Mouse (Mus musculus) heart, postnatal 0 days (tissue): ENCODE measurements around the gene Pde8a. TPM values are rescaled to one million over a fixed set of nuclear protein-coding genes. Genes with fewer than 3 reads are reported as not detected.

ENCODE experiments used
- ATAC-seq: fragments of 200-750 bp; cut with Nextera tagmentation; 2 replicates; pipeline ENCODE4 v1.8.0; 2017; ENCODE audit warnings: low read depth, moderate number of reproducible peaks, moderate library complexity; ENCODE audit not compliant: insufficient read depth
- DNase-seq: peaks from one replicate; pipeline ENCODE4 v3.0.0-alpha.2; 2016; ENCODE audit warnings: low spot score
- H3K27ac ChIP-seq: fragments of 300-500 bp; sonication (generic); 2 replicates; pipeline ENCODE4 v1.5.1; 2014; ENCODE audit warnings: low read depth, mild to moderate bottlenecking
- H3K27me3 ChIP-seq: fragments of 300-500 bp; sonication (generic); 2 replicates; pipeline ENCODE4 v1.6.1; 2014; ENCODE audit warnings: low read length, mixed read lengths; ENCODE audit not compliant: control insufficient read depth, insufficient read depth
- H3K36me3 ChIP-seq: fragments of 300-500 bp; sonication (generic); replicated peaks from 2 replicates; pipeline ENCODE4 v1.6.1; 2014; ENCODE audit warnings: low read length, mixed read lengths; ENCODE audit not compliant: control insufficient read depth, insufficient read depth
- H3K4me1 ChIP-seq: fragments of 300-500 bp; sonication (generic); 2 replicates; pipeline ENCODE4 v1.6.1; 2014; ENCODE audit warnings: antibody characterized with exemption; ENCODE audit not compliant: control insufficient read depth, insufficient read depth
- H3K4me2 ChIP-seq: fragments of 300-500 bp; sonication (generic); 2 replicates; pipeline ENCODE4 v1.6.1; 2014; ENCODE audit warnings: low read depth, mild to moderate bottlenecking, low read length, moderate library complexity
- H3K4me3 ChIP-seq: fragments of 300-500 bp; sonication (generic); 2 replicates; pipeline ENCODE4 v1.5.1; 2014; ENCODE audit warnings: low read depth, low read length
- H3K9ac ChIP-seq: fragments of 300-500 bp; sonication (generic); replicated peaks from 2 replicates; pipeline ENCODE4 v1.6.1; 2014; ENCODE audit warnings: low read depth, low read length, mixed read lengths
- H3K9me3 ChIP-seq: fragments of 300-500 bp; sonication (generic); replicated peaks from 2 replicates; pipeline ENCODE4 v1.6.1; 2016; ENCODE audit warnings: low read length; ENCODE audit not compliant: control insufficient read depth
- CTCF ChIP-seq: IDR thresholded peaks from 2 replicates; pipeline ENCODE4 v1.5.1; 2016; ENCODE audit warnings: antibody characterized with exemption, control low read depth, low read depth
- EP300 ChIP-seq: IDR thresholded peaks from 2 replicates; pipeline ENCODE4 v1.6.1; 2016; ENCODE audit warnings: antibody characterized with exemption, low read depth
- WGBS: fragments of 180-500 bp; shearing (Covaris S2); extraction: QIAGEN DNeasy Blood & Tissue Kit; methylation state at CpG from one replicate; pipeline ENCODE4 v1.1.7; 2014; 5-methylcytosine and 5-hydroxymethylcytosine counted together
- polyA plus RNA-seq: library from polyadenylated mRNA; unstranded; fragments of >200 nt; fragmentation: Nextera tagmentation; extraction: Ambion mirVana; gene quantifications from 2 replicates; pipeline ENCODE4 v1.2.1, GENCODE M21; 2015
- total RNA-seq: library from RNA; depleted of rRNA; stranded (reverse); fragments of >200 nt; gene quantifications from 2 replicates; pipeline ENCODE4 v1.2.3, GENCODE M21; 2014; ENCODE audit warnings: low replicate concordance

The Pde8a gene
- total and polyA plus RNA-seq, 2 experiments from 2014 or later: 4.5 to 9.6 TPM

GRCm38 (mm10) chr7:81304100-81304499, 90.7 kb downstream of the Pde8a start:
- no peak overlapping the region for H3K4me3 ChIP-seq
- no peak overlapping the region for H3K4me2 ChIP-seq
- ATAC-seq: no peak
- no peak overlapping the region for H3K9ac ChIP-seq
- no peaks in the 10 kb centered on the region for H3K9me3 ChIP-seq
- no peaks in the 10 kb centered on the region for H3K36me3 ChIP-seq
- TF ChIP-seq CTCF: no peak
- TF ChIP-seq EP300: no peak
- no peaks in the 10 kb centered on the region for H3K27me3 ChIP-seq
- no peak for DNase-seq
- H3K4me1 ChIP-seq: no peaks in the 10 kb centered on the region
- H3K27ac ChIP-seq: no peak overlapping the region
- WGBS: 68% methylated on average over 5 of the region's 5 CpGs

DNA sequence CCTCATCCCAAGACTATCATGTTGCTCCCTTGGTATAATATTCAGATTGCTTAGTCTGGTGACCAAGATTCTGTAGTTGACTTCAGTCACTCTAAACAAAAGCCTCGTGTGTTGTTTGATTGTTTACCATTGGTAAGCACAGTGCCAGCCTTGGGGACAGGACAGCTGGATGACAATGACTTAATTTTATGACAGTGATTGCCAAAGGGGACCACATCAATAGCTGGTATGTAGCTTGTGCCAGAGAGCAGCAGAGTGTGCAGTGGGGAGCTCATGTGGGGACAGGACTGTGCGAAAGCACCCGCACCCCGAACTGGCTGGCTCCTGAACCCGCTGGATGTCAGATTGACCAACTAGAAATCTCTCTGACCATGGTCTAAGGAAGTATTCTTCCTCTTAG, 91.3 kb downstream of the Pde8a start:
- 87% methylated on average over 5 of the region's 5 CpGs for WGBS
- ATAC-seq (no peak), DNase-seq (no peak)
- H3K9me3 ChIP-seq: no peaks in the 10 kb centered on the region
- TF ChIP-seq CTCF (no peak), EP300 (no peak)
- H3K27me3 ChIP-seq: no peaks in the 10 kb centered on the region
- H3K27ac ChIP-seq: no peak overlapping the region
- no peaks in the 10 kb centered on the region for H3K36me3 ChIP-seq
- no peak overlapping the region for H3K4me2 ChIP-seq
- H3K4me3 ChIP-seq: no peak overlapping the region
- no peak overlapping the region for H3K9ac ChIP-seq
- no peaks in the 10 kb centered on the region for H3K4me1 ChIP-seq

DNA sequence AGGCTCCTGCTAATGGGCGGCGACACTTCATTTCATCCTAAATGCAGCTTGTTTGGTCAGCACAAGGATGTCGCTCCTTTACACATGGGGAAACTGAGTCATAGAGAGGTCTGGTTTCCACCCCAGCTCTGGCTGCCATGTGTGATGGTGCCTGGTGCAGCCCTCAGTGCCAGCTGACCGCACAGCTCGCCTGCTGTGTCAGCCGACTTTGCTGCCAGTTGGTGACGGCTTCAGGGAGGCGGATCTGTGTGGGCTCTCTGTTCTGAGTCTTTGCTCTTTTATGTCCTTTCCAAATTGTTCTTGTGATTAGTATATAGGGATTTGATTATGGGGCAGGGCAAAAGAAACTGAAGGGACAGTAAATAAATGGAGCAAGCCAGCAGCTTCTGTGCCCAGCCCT, 94.3 kb downstream of the Pde8a start:
- TF ChIP-seq CTCF (no peak), EP300 (no peak)

GRCm38 (mm10) chr7:81309247-81309646, 95.9 kb downstream of the Pde8a start:
- H3K9me3 ChIP-seq: no peaks in the 10 kb centered on the region
- no peak overlapping the region for H3K9ac ChIP-seq
- no peak overlapping the region for H3K4me2 ChIP-seq
- H3K36me3 ChIP-seq: no peaks in the 10 kb centered on the region
- WGBS: 66% methylated on average over 6 of the region's 6 CpGs
- no peak overlapping the region for H3K4me3 ChIP-seq
- no peak for TF ChIP-seq EP300
- no peak for TF ChIP-seq CTCF
- DNase-seq (no peak), ATAC-seq (no peak)
- no peaks in the 10 kb centered on the region for H3K27me3 ChIP-seq
- no peak overlapping the region for H3K27ac ChIP-seq
- no peaks in the 10 kb centered on the region for H3K4me1 ChIP-seq

More for the DNA sequence above, 94.3 kb downstream of the Pde8a start:
- ATAC-seq (no peak), DNase-seq (no peak)
- no peak overlapping the region for H3K4me2 ChIP-seq
- H3K27ac ChIP-seq: no peak overlapping the region
- 83% methylated on average over 8 of the region's 8 CpGs for WGBS
- no peak overlapping the region for H3K4me3 ChIP-seq
- no peaks in the 10 kb centered on the region for H3K36me3 ChIP-seq
- no peaks in the 10 kb centered on the region for H3K9me3 ChIP-seq
- H3K4me1 ChIP-seq: no peaks in the 10 kb centered on the region
- H3K9ac ChIP-seq: no peak overlapping the region
- no peaks in the 10 kb centered on the region for H3K27me3 ChIP-seq

- H3K9ac ChIP-seq: no peak overlapping the region
- 88% methylated on average over 1 of the region's 1 CpGs for WGBS
- ATAC-seq: no peak
- no peaks in the 10 kb centered on the region for H3K27me3 ChIP-seq
- no peak overlapping the region for H3K4me2 ChIP-seq
- no peak for DNase-seq
- H3K4me1 ChIP-seq: no peaks in the 10 kb centered on the region
- no peaks in the 10 kb centered on the region for H3K36me3 ChIP-seq
- no peak overlapping the region for H3K27ac ChIP-seq
- TF ChIP-seq CTCF (no peak), EP300 (no peak)
- no peaks in the 10 kb centered on the region for H3K9me3 ChIP-seq
- H3K4me3 ChIP-seq: no peak overlapping the region
Measured at GRCm38 (mm10) chr7:81311130-81311529, 97.7 kb downstream of the Pde8a start.

DNA sequence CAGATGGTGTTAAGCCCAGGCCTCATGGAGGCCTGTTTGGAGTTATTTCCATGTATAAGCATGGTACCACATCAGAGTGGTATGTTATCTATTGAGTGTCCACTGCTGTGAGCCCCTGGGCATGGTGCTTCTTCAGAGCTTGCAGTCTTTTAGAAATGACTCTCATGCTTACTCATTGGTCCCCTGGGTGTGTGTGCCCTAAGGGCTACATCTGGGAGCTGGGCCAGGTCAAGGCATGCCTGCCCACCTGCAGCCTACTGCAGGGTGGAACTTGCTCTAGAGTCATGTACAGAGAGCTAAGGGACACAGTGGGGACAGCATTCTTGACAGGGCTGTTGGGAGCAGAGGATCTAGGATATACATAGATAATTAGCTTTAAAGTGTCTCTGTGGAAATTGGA, 98.2 kb downstream of the Pde8a start:
- no peak for TF ChIP-seq CTCF
- TF ChIP-seq EP300: no peak
- Histone ChIP-seq H3K36me3 (no peaks in the 10 kb centered on the region), H3K9me3 (no peaks in the 10 kb centered on the region), H3K27ac (no peak overlapping the region), H3K27me3 (no peaks in the 10 kb centered on the region), H3K4me3 (no peak overlapping the region), H3K9ac (no peak overlapping the region), H3K4me1 (no peaks in the 10 kb centered on the region), H3K4me2 (no peak overlapping the region)
- DNase-seq (no peak), ATAC-seq (no peak)
